Mouse (Mus musculus) kidney, postnatal 0 days (tissue): Measurements from ENCODE around the gene Papss2. TPM values are rescaled to one million over a fixed set of nuclear protein-coding genes. Genes with fewer than 3 reads are reported as not detected.
A peak's percentile ranks its signal among the peaks of the same experiment; 100 is the strongest.

ENCODE experiments used
- ATAC-seq: fragments of 200-750 bp; cut with Nextera tagmentation; replicated peaks from 2 replicates; pipeline ENCODE4 v1.8.0; 2017; ENCODE audit warnings: low read depth, moderate number of reproducible peaks, moderate TSS enrichment, moderate library complexity; ENCODE audit not compliant: low FRiP score
- DNase-seq: peaks from one replicate; pipeline ENCODE4 v3.0.0-alpha.2; 2016; ENCODE audit warnings: low spot score
- H3K27ac ChIP-seq: fragments of 300-500 bp; sonication (generic); 2 replicates; pipeline ENCODE4 v1.5.1; 2014; ENCODE audit warnings: mild to moderate bottlenecking
- H3K27me3 ChIP-seq: fragments of 300-500 bp; sonication (generic); 2 replicates; pipeline ENCODE4 v1.6.1; 2014; ENCODE audit warnings: low read length, mixed read lengths; ENCODE audit not compliant: insufficient read depth
- H3K36me3 ChIP-seq: fragments of 300-500 bp; sonication (generic); 2 replicates; pipeline ENCODE4 v1.6.1; 2014; ENCODE audit warnings: low read length, mixed read lengths; ENCODE audit not compliant: insufficient read depth
- H3K4me1 ChIP-seq: fragments of 300-500 bp; sonication (generic); replicated peaks from 2 replicates; pipeline ENCODE4 v1.6.1; 2014; ENCODE audit warnings: antibody characterized with exemption, low read length, mixed read lengths; ENCODE audit not compliant: insufficient read depth
- H3K4me2 ChIP-seq: fragments of 300-500 bp; sonication (generic); 2 replicates; pipeline ENCODE4 v1.6.1; 2014; ENCODE audit warnings: mild to moderate bottlenecking, low read length, moderate library complexity, mixed read lengths
- H3K4me3 ChIP-seq: fragments of 300-500 bp; sonication (generic); replicated peaks from 2 replicates; pipeline ENCODE4 v1.5.1; 2014; ENCODE audit warnings: low read depth, low read length
- H3K9ac ChIP-seq: fragments of 300-500 bp; sonication (generic); 2 replicates; pipeline ENCODE4 v1.6.1; 2014; ENCODE audit warnings: low read depth, low read length
- H3K9me3 ChIP-seq: fragments of 300-500 bp; sonication (generic); replicated peaks from 2 replicates; pipeline ENCODE4 v1.6.1; 2016; ENCODE audit warnings: low read length, inconsistent platforms, mixed read lengths
- CTCF ChIP-seq: IDR thresholded peaks from 2 replicates; pipeline ENCODE4 v1.5.1; 2016; ENCODE audit warnings: antibody characterized with exemption, low read depth, mild to moderate bottlenecking, moderate library complexity
- WGBS: fragments of 180-500 bp; shearing (Covaris S2); extraction: QIAGEN DNeasy Blood & Tissue Kit; methylation state at CpG from one replicate; pipeline ENCODE4 v1.1.7; 2014; 5-methylcytosine and 5-hydroxymethylcytosine counted together
- polyA plus RNA-seq: library from polyadenylated mRNA; unstranded; fragments of >200 nt; fragmentation: Nextera tagmentation; extraction: Ambion mirVana; gene quantifications from 2 replicates; pipeline ENCODE4 v1.2.1, GENCODE M21; 2015

The Papss2 gene
- polyA plus RNA-seq, 1 experiment from 2014 or later, result 28.3 TPM

- no peak for TF ChIP-seq CTCF
- Histone ChIP-seq H3K4me1 (no peaks in the 10 kb centered on the region; the same call in 1 of the 2 replicates), H3K36me3 (no peaks in the 10 kb centered on the region), H3K9ac (no peak overlapping the region), H3K27me3 (no peaks in the 10 kb centered on the region), H3K4me3 (no peak overlapping the region), H3K27ac (no peak overlapping the region), H3K4me2 (no peak overlapping the region), H3K9me3 (no peaks in the 10 kb centered on the region)
- WGBS, result 57% methylated on average over 8 of the region's 8 CpGs
- ATAC-seq, result no peak
- no peak for DNase-seq
Measured at GRCm38 (mm10) chr19:32604127-32604526, 8.5 kb downstream of the Papss2 start.

- Histone ChIP-seq H3K27ac (no peak overlapping the region), H3K4me1 (no peaks in the 10 kb centered on the region; the same call in 1 of the 2 replicates), H3K27me3 (no peaks in the 10 kb centered on the region), H3K4me2 (no peak overlapping the region), H3K4me3 (no peak overlapping the region), H3K9ac (no peak overlapping the region), H3K9me3 (no peaks in the 10 kb centered on the region), H3K36me3 (no peaks in the 10 kb centered on the region)
- DNase-seq (no peak), ATAC-seq (no peak)
- WGBS, result 82% methylated on average over 6 of the region's 6 CpGs
- TF ChIP-seq CTCF, result no peak
Measured at GRCm38 (mm10) chr19:32604563-32605252, 9.1 kb downstream of the Papss2 start.

- Histone ChIP-seq H3K4me2 (no peak overlapping the region), H3K27ac (peak overlapping the region; percentile 54; the same call in 1 of the 2 replicates), H3K9ac (no peak overlapping the region), H3K27me3 (no peaks in the 10 kb centered on the region), H3K36me3 (no peaks in the 10 kb centered on the region), H3K9me3 (no peaks in the 10 kb centered on the region), H3K4me3 (no peak overlapping the region), H3K4me1 (no peaks in the 10 kb centered on the region; the same call in 1 of the 2 replicates)
- TF ChIP-seq CTCF, result no peak
- 58% methylated on average over 4 of the region's 4 CpGs for WGBS
- ATAC-seq (no peak), DNase-seq (no peak)
Measured at GRCm38 (mm10) chr19:32606227-32606827, 10.7 kb downstream of the Papss2 start.

- no peak for TF ChIP-seq CTCF
- DNase-seq (no peak), ATAC-seq (no peak)
- Histone ChIP-seq H3K9me3 (no peaks in the 10 kb centered on the region), H3K36me3 (no peaks in the 10 kb centered on the region), H3K9ac (no peak overlapping the region), H3K27ac (peak overlapping the region; percentile 54; the same call in 1 of the 2 replicates), H3K4me3 (no peak overlapping the region), H3K4me2 (no peak overlapping the region), H3K27me3 (no peaks in the 10 kb centered on the region), H3K4me1 (no peaks in the 10 kb centered on the region; the same call in 1 of the 2 replicates)
- 48% methylated on average over 8 of the region's 8 CpGs for WGBS
Measured at GRCm38 (mm10) chr19:32607036-32607435, 11.4 kb downstream of the Papss2 start.

- no peak for ATAC-seq
Measured at GRCm38 (mm10) chr19:32611386-32612092, 15.9 kb downstream of the Papss2 start.

GRCm38 (mm10) chr19:32614046-32614771 is 18.6 kb downstream of the Papss2 start:
- ATAC-seq (no peak), DNase-seq (no peak)
- no peaks in the 10 kb centered on the region for H3K9me3 ChIP-seq
- no peak overlapping the region for H3K4me3 ChIP-seq
- no peak overlapping the region for H3K27ac ChIP-seq
- no peaks in the 10 kb centered on the region for H3K4me1 ChIP-seq
- TF ChIP-seq CTCF, result no peak
- H3K4me2 ChIP-seq, result no peak overlapping the region
- no peaks in the 10 kb centered on the region for H3K27me3 ChIP-seq
- 80% methylated on average over 12 of the region's 12 CpGs for WGBS
- H3K36me3 ChIP-seq, result no peaks in the 10 kb centered on the region
- H3K9ac ChIP-seq, result no peak overlapping the region

More at GRCm38 (mm10) chr19:32611386-32612092, 15.9 kb downstream of the Papss2 start:
- no peak overlapping the region for H3K27ac ChIP-seq
- no peaks in the 10 kb centered on the region for H3K27me3 ChIP-seq
- H3K9ac ChIP-seq, result no peak overlapping the region
- TF ChIP-seq CTCF, result no peak
- H3K4me1 ChIP-seq, result no peaks in the 10 kb centered on the region; the same call in 1 of the 2 replicates
- no peaks in the 10 kb centered on the region for H3K9me3 ChIP-seq
- no peaks in the 10 kb centered on the region for H3K36me3 ChIP-seq
- no peak overlapping the region for H3K4me2 ChIP-seq
- H3K4me3 ChIP-seq, result no peak overlapping the region
- WGBS, result 83% methylated on average over 9 of the region's 9 CpGs
- DNase-seq, result no peak
